Mouse (Mus musculus) cortical plate, adult 2 months (tissue): ENCODE measurements at regions not wholly inside any gene's neighbourhood (a gene's known extent, or its start where the extent isn't known, plus 50 kb on each side); places are given as distances from the start of the nearest gene placed in this dataset.

Experiments
- H3K27ac ChIP-seq: fragments of 200-500 bp; 2 replicates; pipeline ENCODE4 v1.5.1; 2012; ENCODE audit warnings: low read length, control low read depth, inconsistent platforms; ENCODE audit not compliant: insufficient read depth
- H3K4me1 ChIP-seq: fragments of 200-500 bp; 2 replicates; pipeline ENCODE4 v1.6.1; 2011; ENCODE audit warnings: low read length; ENCODE audit not compliant: control insufficient read depth, insufficient read depth
- H3K4me3 ChIP-seq: fragments of 200-500 bp; 2 replicates; pipeline ENCODE4 v1.5.1; 2011; ENCODE audit warnings: mild to moderate bottlenecking, low read length, control low read depth; ENCODE audit not compliant: insufficient read depth
- CTCF ChIP-seq: fragments of 200-500 bp; IDR thresholded peaks from 2 replicates; pipeline ENCODE4 v1.5.1; 2011; ENCODE audit warnings: mild to moderate bottlenecking, control low read depth, low read length; ENCODE audit not compliant: insufficient read depth; ENCODE audit errors: extremely low read depth
- POLR2A ChIP-seq: fragments of 200-500 bp; IDR thresholded peaks from 2 replicates; pipeline ENCODE4 v1.6.1; 2011; ENCODE audit warnings: mild to moderate bottlenecking, low read length, control low read depth; ENCODE audit not compliant: insufficient read depth; ENCODE audit errors: extremely low read depth

DNA sequence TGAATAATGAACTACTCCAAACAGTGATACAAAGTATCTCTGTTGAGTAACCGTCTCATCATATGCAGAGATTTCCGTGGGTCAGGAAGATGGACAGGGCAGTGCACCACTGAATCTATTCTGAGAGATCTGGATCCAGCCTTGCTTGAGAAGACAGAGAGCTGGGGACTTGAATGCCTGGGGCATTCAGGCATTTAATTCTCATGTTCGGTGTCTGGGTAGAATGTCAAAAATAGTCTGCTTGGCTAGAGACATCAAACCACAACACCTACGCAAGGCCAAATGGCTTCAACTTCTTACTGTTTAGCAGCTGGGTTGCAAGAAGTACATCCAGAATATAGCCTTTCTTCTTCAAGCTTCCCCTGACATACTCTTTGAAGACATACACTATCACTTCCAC lies 194.1 kb upstream of the Tbx18 start:
- H3K4me3 ChIP-seq: no peak overlapping the region
- no peak for TF ChIP-seq CTCF
- no peak for TF ChIP-seq POLR2A
- H3K27ac ChIP-seq: no peak overlapping the region
- H3K4me1 ChIP-seq: no peaks in the 10 kb centered on the region

GRCm38 (mm10) chr9:87933230-87933629 lies 202.2 kb upstream of the Tbx18 start:
- no peak overlapping the region for H3K4me3 ChIP-seq
- no peak overlapping the region for H3K27ac ChIP-seq
- H3K4me1 ChIP-seq: no peaks in the 10 kb centered on the region
- no peak for TF ChIP-seq CTCF
- no peak for TF ChIP-seq POLR2A

GRCm38 (mm10) chr9:87952426-87952825 lies 221.4 kb upstream of the Tbx18 start:
- H3K27ac ChIP-seq: no peak overlapping the region
- no peaks in the 10 kb centered on the region for H3K4me1 ChIP-seq
- TF ChIP-seq POLR2A (no peak), CTCF (no peak)
- no peak overlapping the region for H3K4me3 ChIP-seq

DNA sequence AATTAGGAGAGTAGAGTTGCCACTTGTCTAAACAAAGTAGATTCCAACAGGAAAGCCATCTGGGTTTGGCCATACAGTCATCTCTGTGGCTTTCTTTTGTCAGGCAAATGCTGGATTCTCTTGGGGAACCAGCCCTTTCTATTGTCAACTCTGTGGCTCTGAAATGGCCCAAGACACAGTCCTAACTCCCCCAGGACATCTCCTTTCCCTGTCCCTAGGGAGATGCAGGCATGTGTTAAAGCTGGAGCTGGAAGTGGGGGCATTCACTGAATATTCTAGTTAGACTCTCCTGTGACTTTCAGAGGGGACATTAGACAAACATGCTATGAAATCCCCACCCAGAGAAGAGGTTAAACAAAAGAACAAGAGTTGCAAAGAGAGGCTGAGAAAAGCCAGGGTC lies 223.9 kb upstream of the Tbx18 start:
- H3K27ac ChIP-seq: no peak overlapping the region
- TF ChIP-seq CTCF: no peak
- no peak for TF ChIP-seq POLR2A
- H3K4me3 ChIP-seq: no peak overlapping the region
- no peaks in the 10 kb centered on the region for H3K4me1 ChIP-seq

- no peak overlapping the region for H3K27ac ChIP-seq
- H3K4me3 ChIP-seq: no peak overlapping the region
- no peak for TF ChIP-seq CTCF
- no peak for TF ChIP-seq POLR2A
- no peaks in the 10 kb centered on the region for H3K4me1 ChIP-seq
Observed at GRCm38 (mm10) chr9:87961796-87962195, 230.7 kb upstream of the Tbx18 start.

DNA sequence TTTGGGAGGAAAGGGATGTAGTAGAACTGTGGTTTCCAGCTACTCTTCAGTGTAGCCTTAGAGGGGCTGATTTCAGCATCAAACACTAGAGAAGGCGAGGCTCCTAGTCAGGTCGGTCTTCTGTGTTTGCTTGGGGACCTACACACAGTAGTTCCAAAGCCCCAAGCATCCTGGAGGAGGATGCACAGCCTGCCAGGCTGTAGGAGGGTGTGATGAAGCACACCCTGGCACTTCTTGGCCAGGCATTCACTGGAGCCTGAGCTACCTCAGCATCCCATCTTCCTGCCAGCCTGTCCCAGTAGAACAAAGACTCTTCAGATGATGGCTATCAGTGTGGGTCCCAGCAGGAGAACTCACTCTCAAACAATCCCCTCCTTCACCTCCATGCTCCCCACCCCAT lies 233.4 kb upstream of the Tbx18 start:
- Histone ChIP-seq H3K4me1 (no peaks in the 10 kb centered on the region), H3K27ac (no peak overlapping the region), H3K4me3 (no peak overlapping the region)
- TF ChIP-seq POLR2A (no peak), CTCF (no peak)

GRCm38 (mm10) chr9:87965103-87965780 lies 234.2 kb upstream of the Tbx18 start:
- H3K27ac ChIP-seq: no peak overlapping the region
- TF ChIP-seq CTCF: no peak
- no peak for TF ChIP-seq POLR2A
- no peak overlapping the region for H3K4me3 ChIP-seq
- H3K4me1 ChIP-seq: no peaks in the 10 kb centered on the region

DNA sequence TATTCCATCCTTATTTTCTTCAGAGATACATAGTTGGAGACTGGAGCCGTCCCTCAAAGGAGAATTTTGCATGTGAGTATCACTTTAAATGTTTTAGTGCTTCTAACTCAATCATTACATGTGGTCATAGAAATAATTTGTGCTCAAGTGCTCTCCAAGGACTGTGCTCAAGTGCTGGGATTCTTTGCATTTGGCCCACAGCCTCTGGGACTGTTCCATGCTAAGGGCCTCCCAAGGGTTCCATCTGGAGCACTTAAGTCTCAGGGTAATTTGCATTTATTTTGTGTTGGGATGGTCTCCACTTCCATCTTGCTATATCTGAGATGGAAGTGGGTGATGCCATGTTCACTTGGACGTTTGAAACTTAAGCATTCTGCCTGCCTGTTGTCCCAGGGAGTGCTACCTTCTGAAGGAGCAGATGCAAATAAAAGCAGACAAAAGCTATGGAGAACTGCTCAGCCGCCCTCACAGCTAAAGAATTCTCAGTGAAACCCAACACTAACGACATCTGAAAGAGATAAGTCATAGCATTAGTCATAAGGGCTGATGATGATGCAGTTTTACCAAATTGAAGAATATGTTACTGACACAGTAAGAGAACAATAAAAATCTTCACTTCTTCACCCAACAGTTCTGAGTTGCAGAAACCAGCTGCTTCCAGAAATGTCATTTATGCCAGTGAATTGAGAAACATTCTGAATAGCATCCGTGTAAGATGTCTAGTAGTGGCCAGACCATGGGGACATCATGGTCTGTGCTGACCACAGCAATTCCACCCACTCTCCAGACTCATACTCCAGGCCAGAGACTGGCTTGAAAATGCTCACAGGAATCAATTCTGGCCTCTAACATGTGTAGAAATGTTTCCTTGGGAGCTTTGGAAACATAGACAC lies 237.4 kb upstream of the Tbx18 start:
- Histone ChIP-seq H3K4me1 (no peaks in the 10 kb centered on the region), H3K27ac (no peak overlapping the region), H3K4me3 (no peak overlapping the region)
- no peak for TF ChIP-seq CTCF
- TF ChIP-seq POLR2A: no peak

- no peaks in the 10 kb centered on the region for H3K4me1 ChIP-seq
- TF ChIP-seq CTCF (no peak), POLR2A (no peak)
- no peak overlapping the region for H3K27ac ChIP-seq
- no peak overlapping the region for H3K4me3 ChIP-seq
Observed at GRCm38 (mm10) chr9:87970586-87970985, 239.5 kb upstream of the Tbx18 start.

GRCm38 (mm10) chr9:87971791-87972190 lies 240.7 kb upstream of the Tbx18 start:
- no peak overlapping the region for H3K4me3 ChIP-seq
- no peak overlapping the region for H3K27ac ChIP-seq
- no peaks in the 10 kb centered on the region for H3K4me1 ChIP-seq
- TF ChIP-seq CTCF (no peak), POLR2A (no peak)
